Mouse (Mus musculus) adrenal gland, postnatal 14 days (tissue): ENCODE results near the gene Shroom3. TPM values are rescaled to one million over a fixed set of nuclear protein-coding genes. Genes with fewer than 3 reads are reported as not detected.

Experiments
- DNase-seq: peaks from one replicate; pipeline ENCODE4 v3.0.0; 2021; ENCODE audit warnings: mixed read lengths
- total RNA-seq: library from RNA; stranded (reverse); gene quantifications from 2 replicates; pipeline ENCODE4 v1.2.3, GENCODE M21; 2021

Shroom3 gene
- total RNA-seq, 1 experiment from 2014 or later = 7.9 TPM

- DNase-seq = no peak
Measured at GRCm38 (mm10) chr5:92698131-92698836, 15.0 kb downstream of the Shroom3 start.

GRCm38 (mm10) chr5:92698837-92699529, 15.7 kb downstream of the Shroom3 start:
- DNase-seq = no peak

- DNase-seq = no peak
Measured at GRCm38 (mm10) chr5:92701750-92702149, 18.5 kb downstream of the Shroom3 start.

- DNase-seq = no peak
Measured at GRCm38 (mm10) chr5:92703671-92704070, 20.4 kb downstream of the Shroom3 start.

- DNase-seq = peak; percentile 30
Measured at GRCm38 (mm10) chr5:92707921-92708491, 24.8 kb downstream of the Shroom3 start.

GRCm38 (mm10) chr5:92710779-92711178, 27.5 kb downstream of the Shroom3 start:
- peak; percentile 48 for DNase-seq

- DNase-seq = no peak
Measured at GRCm38 (mm10) chr5:92711666-92712290, 28.5 kb downstream of the Shroom3 start.

- no peak for DNase-seq
Measured at GRCm38 (mm10) chr5:92712621-92713395, 29.6 kb downstream of the Shroom3 start.

- no peak for DNase-seq
Measured at GRCm38 (mm10) chr5:92714886-92715285, 31.7 kb downstream of the Shroom3 start.

GRCm38 (mm10) chr5:92715319-92715718, 32.1 kb downstream of the Shroom3 start:
- DNase-seq = no peak

- DNase-seq = no peak
Measured at GRCm38 (mm10) chr5:92715890-92716289, 32.7 kb downstream of the Shroom3 start.

- DNase-seq = no peak
Measured at GRCm38 (mm10) chr5:92717666-92718360, 34.6 kb downstream of the Shroom3 start.

GRCm38 (mm10) chr5:92718856-92719255, 35.6 kb downstream of the Shroom3 start:
- no peak for DNase-seq

- DNase-seq = no peak
Measured at GRCm38 (mm10) chr5:92721610-92722009, 38.4 kb downstream of the Shroom3 start.

- DNase-seq = peak; percentile 71
Measured at GRCm38 (mm10) chr5:92725935-92726334, 42.7 kb downstream of the Shroom3 start.

GRCm38 (mm10) chr5:92728252-92728828, 45.1 kb downstream of the Shroom3 start:
- peak; percentile 65 for DNase-seq

GRCm38 (mm10) chr5:92729221-92729620, 46.0 kb downstream of the Shroom3 start:
- DNase-seq = no peak

- DNase-seq = no peak
Measured at GRCm38 (mm10) chr5:92741802-92742201, 58.6 kb downstream of the Shroom3 start.

GRCm38 (mm10) chr5:92742701-92743100, 59.5 kb downstream of the Shroom3 start:
- DNase-seq = no peak

- no peak for DNase-seq
Measured at GRCm38 (mm10) chr5:92745390-92746253, 62.4 kb downstream of the Shroom3 start.
